15 mouse cellular contexts compared by ENCODE assay signal in genomic region chr17:23542835-23543234, GRCm38 (mm10). TPM values are rescaled to one million over a fixed set of nuclear protein-coding genes. Genes with fewer than 3 reads are reported as not detected.
DNase-seq lines count a peak whose midpoint lies in the region; ATAC-seq and TF ChIP-seq lines count a peak whose summit lies in the region.
"Had no signal": no experiment of that assay in that cellular context is flagged by ENCODE, and none has a peak within 500 bp of the region (broad histone marks: within the 10 kb centered on the region; RNA-seq: fewer than 3 reads in every experiment).

No protein-coding gene starts in this region.

- TF ChIP-seq CTCF in small intestine, adult 2 months (IDR thresholded peaks at IDR 0.05; ENCODE audit: extremely low read depth, insufficient read length, insufficient replicate concordance, low read depth, low read length): no peak

- H3K27me3 ChIP-seq in heart, embryonic 13.5 days (replicated peaks): peaks cover 42% of the 10 kb centered on the region
- H3K27me3 ChIP-seq in lung, embryonic 15.5 days: peaks cover 22% of the 10 kb centered on the region
- H3K27me3 ChIP-seq in embryonic facial prominence, embryonic 12.5 days: peaks cover 43% of the 10 kb centered on the region
- peaks cover 4% of the 10 kb centered on the region for H3K27me3 ChIP-seq in small intestine, adult 2 months (ENCODE audit: control insufficient read depth, insufficient read depth, low read length)

- H3K9me3 ChIP-seq in heart, embryonic 13.5 days: no peaks in the 10 kb centered on the region
- no peaks in the 10 kb centered on the region for H3K9me3 ChIP-seq in lung, embryonic 15.5 days
- H3K9me3 ChIP-seq in embryonic facial prominence, embryonic 12.5 days: no peaks in the 10 kb centered on the region
- H3K9me3 ChIP-seq: G1E had no signal

- TF ChIP-seq POLR2A in small intestine, adult 2 months (IDR thresholded peaks at IDR 0.05; ENCODE audit: low read depth, low read length): no peak

- H3K4me3 ChIP-seq in heart, embryonic 13.5 days: peak overlapping the region; percentile 45; the same call in 1 of the 2 replicates
- no peak overlapping the region for H3K4me3 ChIP-seq in lung, embryonic 15.5 days
- no peak overlapping the region for H3K4me3 ChIP-seq in embryonic facial prominence, embryonic 12.5 days
- no peak overlapping the region for H3K4me3 ChIP-seq in small intestine, adult 2 months (ENCODE audit: low read depth, low read length)
- H3K4me3 ChIP-seq: myocyte had no signal

- peaks cover 20% of the 10 kb centered on the region for H3K4me1 ChIP-seq in heart, embryonic 13.5 days
- peaks cover 29% of the 10 kb centered on the region for H3K4me1 ChIP-seq in lung, embryonic 15.5 days
- peaks cover 13% of the 10 kb centered on the region for H3K4me1 ChIP-seq in embryonic facial prominence, embryonic 12.5 days
- H3K4me1 ChIP-seq in small intestine, adult 2 months (ENCODE audit: control insufficient read depth, insufficient read depth, insufficient read length, low read length): peaks cover 13% of the 10 kb centered on the region

- ATAC-seq in heart, embryonic 13.5 days (ENCODE audit: extremely low read depth, insufficient number of reproducible peaks, low FRiP score, low TSS enrichment): no peak
- ATAC-seq in lung, embryonic 15.5 days (ENCODE audit: borderline replicate concordance, extremely low read depth, low FRiP score, low TSS enrichment): no peak
- no peak for ATAC-seq in embryonic facial prominence, embryonic 12.5 days (ENCODE audit: insufficient number of reproducible peaks, insufficient read depth, low FRiP score, low TSS enrichment)
- ATAC-seq: hindbrain, postnatal 0 days had no signal

- no peak overlapping the region for H3K9ac ChIP-seq in heart, embryonic 13.5 days
- H3K9ac ChIP-seq in lung, embryonic 15.5 days: no peak overlapping the region
- no peak overlapping the region for H3K9ac ChIP-seq in embryonic facial prominence, embryonic 12.5 days

- peak overlapping the region; percentile 65 for H3K4me2 ChIP-seq in heart, embryonic 13.5 days
- H3K4me2 ChIP-seq in lung, embryonic 15.5 days: peak overlapping the region; percentile 36; the same call in 1 of the 2 replicates
- H3K4me2 ChIP-seq in embryonic facial prominence, embryonic 12.5 days (replicated peaks): 0 out of 2 replicates have a peak overlapping the region, but pooled peaks have one; percentile 1

- no peaks in the 10 kb centered on the region for H3K36me3 ChIP-seq in heart, embryonic 13.5 days
- no peaks in the 10 kb centered on the region for H3K36me3 ChIP-seq in lung, embryonic 15.5 days
- H3K36me3 ChIP-seq in embryonic facial prominence, embryonic 12.5 days: no peaks in the 10 kb centered on the region
- H3K36me3 ChIP-seq in small intestine, adult 2 months (ENCODE audit: control insufficient read depth, insufficient read depth, low read length): no peaks in the 10 kb centered on the region
- H3K36me3 ChIP-seq: G1E had no signal

- 48% methylated on average over 4 of the region's 4 CpGs for WGBS in heart, embryonic 13.5 days
- WGBS in lung, embryonic 15.5 days: 39% methylated on average over 4 of the region's 4 CpGs
- 25% methylated on average over 4 of the region's 4 CpGs for WGBS in embryonic facial prominence, embryonic 12.5 days
- WGBS in small intestine, adult 2 months: 20% methylated on average over 4 of the region's 4 CpGs

- no peak overlapping the region for H3K27ac ChIP-seq in heart, embryonic 13.5 days (replicated peaks)
- 0 out of 2 replicates have a peak overlapping the region, but pooled peaks have one; percentile 1 for H3K27ac ChIP-seq in lung, embryonic 15.5 days
- H3K27ac ChIP-seq in embryonic facial prominence, embryonic 12.5 days: no peak overlapping the region
- peak overlapping the region; percentile 64 for H3K27ac ChIP-seq in small intestine, adult 2 months (ENCODE audit: insufficient read depth, low read depth, low read length)
- H3K27ac ChIP-seq: hindbrain, postnatal 0 days had no signal

- no peak for DNase-seq in heart, adult 9 months (ENCODE audit: low spot score in 2 of 2)
- no peak for DNase-seq in lung, postnatal 10 days
- DNase-seq in adrenal gland, postnatal 25 days: no peak
- DNase-seq: adrenal gland, adult 2 months; cerebellum, adult 11 months; thymus, adult 18-20 months had no signal

RNA-seq across cellular contexts. Expression of gene Zfp213, which starts 21.2 kb away (rescaled TPM):
- 12.7 and 13.3 TPM in 2 replicates for polyA plus RNA-seq in heart, embryonic 13.5 days (2015; fragmentation: Nextera tagmentation; extraction: Ambion mirVana)
- polyA plus RNA-seq in lung, embryonic 15.5 days (2015; fragmentation: Nextera tagmentation; extraction: Ambion mirVana): 20.9 and 21.5 TPM in 2 replicates
- 24.3 and 26.8 TPM in 2 replicates for polyA plus RNA-seq in embryonic facial prominence, embryonic 12.5 days (2016; fragmentation: Nextera tagmentation; extraction: Ambion mirVana)
- 6.4 and 7.8 TPM in 2 replicates for polyA plus RNA-seq in small intestine, adult 2 months (2012; rRNA removed)
- 12.0 and 12.8 TPM in 2 replicates for total RNA-seq in adrenal gland, postnatal 25 days (2021)

RNA-seq across cellular contexts. Expression of gene Zfp13, which starts 56.5 kb away (rescaled TPM):
- polyA plus RNA-seq in heart, embryonic 13.5 days (2015; fragmentation: Nextera tagmentation; extraction: Ambion mirVana): 9.2 and 9.3 TPM in 2 replicates
- polyA plus RNA-seq in lung, embryonic 15.5 days (2015; fragmentation: Nextera tagmentation; extraction: Ambion mirVana): 15.0 and 15.3 TPM in 2 replicates
- polyA plus RNA-seq in embryonic facial prominence, embryonic 12.5 days (2016; fragmentation: Nextera tagmentation; extraction: Ambion mirVana): 23.8 and 24.1 TPM in 2 replicates
- 5.4 and 6.8 TPM in 2 replicates for polyA plus RNA-seq in small intestine, adult 2 months (2012; rRNA removed)
- total RNA-seq in adrenal gland, postnatal 25 days (2021): 11.1 and 12.8 TPM in 2 replicates
- total RNA-seq: G1E had no signal

RNA-seq across cellular contexts. Expression of gene Zscan10, which starts 57.8 kb away (rescaled TPM):
- not detected in 2 replicates for polyA plus RNA-seq in heart, embryonic 13.5 days (2015; fragmentation: Nextera tagmentation; extraction: Ambion mirVana)
- 0.18 and 0.40 TPM in 2 replicates for polyA plus RNA-seq in lung, embryonic 15.5 days (2015; fragmentation: Nextera tagmentation; extraction: Ambion mirVana)
- 0.20 and 0.67 TPM in 2 replicates for polyA plus RNA-seq in embryonic facial prominence, embryonic 12.5 days (2016; fragmentation: Nextera tagmentation; extraction: Ambion mirVana)
- polyA plus RNA-seq in small intestine, adult 2 months (2012; rRNA removed): not detected in 2 replicates
- total RNA-seq in adrenal gland, postnatal 25 days (2021): not detected in 2 replicates
- total RNA-seq: adrenal gland, adult 2 months; left cerebral cortex, adult 18-20 months had no signal
- polyA plus RNA-seq: adrenal gland, adult 2 months; lung, postnatal 0 days had no signal

Comparison
In these comparisons a context has a peak if more than half of its experiments do, and no peak if none do; other contexts are left out.
1. H3K27ac ChIP-seq: peak in lung, embryonic 15.5 days (single experiment) and small intestine, adult 2 months (single experiment); none in heart, embryonic 13.5 days (single experiment) and embryonic facial prominence, embryonic 12.5 days (single experiment).
2. H3K4me2 ChIP-seq: peak in every context shown above with its lines; median percentile 65 in heart, embryonic 13.5 days; 36 in lung, embryonic 15.5 days; 1 in embryonic facial prominence, embryonic 12.5 days.